Mouse (Mus musculus) monocyte, adult 5-6 weeks (primary cell): ENCODE measurements around the gene Eogt. TPM values are rescaled to one million over a fixed set of nuclear protein-coding genes. Genes with fewer than 3 reads are reported as not detected.

Experiments used
- ATAC-seq: fragments of 153-309, 156-312 bp; replicated peaks from 2 replicates; pipeline ENCODE4 v1.8.0; 2017; ENCODE audit warnings: mild to moderate bottlenecking; ENCODE audit not compliant: low TSS enrichment, insufficient number of reproducible peaks, severe bottlenecking, poor library complexity, low FRiP score
- total RNA-seq: library from RNA; stranded (forward); fragments of 200-1000, 200-491, 200-594 nt; gene quantifications from 3 replicates; pipeline ENCODE4 v1.2.3, GENCODE M21; 2017

Gene Eogt
- total RNA-seq, 1 experiment from 2014 or later, result 3.0 TPM

DNA sequence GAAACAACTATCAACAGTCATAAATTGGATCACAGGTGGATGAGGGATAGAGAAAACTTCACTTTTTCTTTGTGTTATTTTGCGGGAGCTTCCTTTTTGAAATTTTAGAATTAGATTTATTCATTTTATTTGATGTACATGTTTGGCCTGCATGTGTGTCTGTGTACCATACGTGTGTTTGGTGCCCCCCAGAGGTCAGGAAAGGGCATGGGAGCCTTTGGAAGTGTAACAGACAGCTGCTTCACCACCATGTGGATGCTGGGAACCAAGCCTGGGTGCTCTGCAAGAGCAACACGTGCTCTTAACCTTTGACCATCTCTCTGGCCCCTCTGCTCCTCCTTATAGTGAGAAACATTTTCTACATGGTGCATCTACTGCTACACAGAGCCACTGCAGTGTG lies 34.2 kb downstream of the Eogt start:
- no peak for ATAC-seq

DNA sequence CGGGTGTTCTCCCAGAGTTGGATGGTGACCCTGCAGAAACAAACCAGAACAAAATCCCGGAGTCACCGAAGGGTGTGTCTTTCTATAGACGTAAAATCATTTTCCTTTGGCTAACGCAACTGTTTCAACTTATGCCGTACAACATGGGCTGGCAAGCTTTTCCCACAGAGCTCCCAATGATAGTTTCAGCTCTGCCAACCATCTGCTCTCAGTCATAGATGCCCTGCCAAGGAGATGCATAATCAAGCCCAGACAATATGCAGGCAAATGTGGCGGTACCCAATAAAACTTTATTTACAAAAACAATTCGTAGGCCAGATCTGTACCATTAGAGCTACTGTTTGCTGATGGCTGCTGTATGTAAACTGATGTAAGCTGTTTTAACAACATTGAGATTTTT lies 36.8 kb downstream of the Eogt start:
- ATAC-seq, result no peak

DNA sequence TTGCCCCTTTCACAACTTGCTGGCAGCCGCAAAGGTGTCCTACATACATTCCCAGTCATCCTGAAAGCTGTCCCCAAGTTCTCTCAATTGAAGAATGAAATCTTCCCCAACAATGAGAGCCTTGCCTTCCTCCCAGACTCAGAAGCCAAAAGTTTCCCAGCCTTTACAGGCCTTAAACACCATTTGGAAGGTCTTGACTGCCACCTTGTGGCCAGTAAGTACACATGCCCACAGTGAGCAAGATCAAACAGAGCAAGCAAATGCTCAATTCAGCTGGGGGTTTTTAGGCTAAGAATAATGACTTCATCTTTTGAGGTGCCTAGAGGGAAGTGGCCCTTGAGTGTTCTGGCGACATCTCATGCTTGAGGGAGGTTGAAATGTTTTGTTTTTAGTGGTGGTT lies 42.2 kb downstream of the Eogt start:
- ATAC-seq, result 0 out of 2 replicates have a peak, but pooled peaks have one; percentile 53

GRCm38 (mm10) chr6:97106106-97106505 lies 42.9 kb downstream of the Eogt start:
- no peak for ATAC-seq

DNA sequence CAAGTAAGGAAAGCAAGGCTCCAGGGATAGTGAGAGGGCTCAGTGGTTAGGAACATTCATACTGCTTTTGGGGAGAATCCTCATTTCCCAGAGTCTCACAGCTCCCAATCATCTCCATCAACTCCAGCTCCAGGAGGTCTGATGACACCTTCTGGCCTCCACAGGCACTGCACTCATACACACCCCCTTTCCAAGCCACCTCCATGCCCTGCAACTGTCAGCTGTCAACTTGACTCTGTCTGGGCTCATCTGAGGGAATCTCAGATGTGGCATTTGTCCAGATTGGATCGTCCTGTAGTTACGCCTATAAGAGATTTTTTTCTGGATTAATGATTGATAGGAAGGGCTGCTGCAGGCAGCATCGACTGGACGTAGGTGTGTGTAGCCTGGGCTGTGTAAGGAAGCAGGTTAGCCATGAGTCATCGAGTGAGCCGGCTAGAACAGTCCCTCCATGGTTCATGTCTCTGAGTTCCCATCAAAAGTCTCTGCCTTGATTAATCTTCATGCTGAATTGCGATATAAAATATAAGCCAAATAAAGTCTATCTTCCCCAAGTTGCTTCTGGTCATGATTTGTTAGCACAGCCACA lies 44.6 kb downstream of the Eogt start:
- no peak for ATAC-seq

DNA sequence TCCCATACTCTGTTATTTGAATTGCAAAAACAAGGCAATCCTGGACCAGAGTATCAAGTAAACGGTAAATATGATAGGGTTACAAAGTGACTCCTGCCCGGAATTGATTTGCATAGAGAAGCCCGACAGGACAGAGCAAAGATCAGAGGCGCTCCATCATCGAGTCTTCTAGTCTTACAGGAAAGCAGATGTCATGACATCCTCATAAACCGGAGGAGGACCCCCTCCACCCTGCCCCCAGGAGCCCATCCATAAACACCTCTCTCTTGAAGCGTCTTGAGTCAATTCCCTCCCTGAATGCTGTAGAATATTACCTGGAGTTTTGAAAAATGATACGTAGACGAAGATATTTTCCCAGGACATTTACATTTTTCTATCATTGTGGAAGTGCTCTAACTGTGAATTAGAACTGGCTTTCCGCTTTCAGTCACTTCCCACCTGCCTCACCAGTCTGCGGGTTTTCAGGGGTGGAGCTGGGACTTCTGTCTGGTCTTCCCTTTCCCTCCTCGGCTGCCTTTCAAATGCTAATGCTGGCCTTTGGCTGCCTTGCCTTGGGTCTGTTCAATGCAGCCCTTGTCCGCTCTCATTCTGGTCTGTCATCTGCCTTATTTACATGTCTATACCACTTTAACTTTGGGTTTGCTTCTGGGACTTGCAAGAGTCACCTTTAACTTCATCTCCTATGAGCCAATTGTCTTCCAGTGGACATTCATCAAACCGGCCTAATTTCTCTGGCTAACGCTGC lies 46.9 kb downstream of the Eogt start:
- no peak for ATAC-seq

GRCm38 (mm10) chr6:97101190-97101957 lies 47.6 kb downstream of the Eogt start:
- no peak for ATAC-seq

- no peak for ATAC-seq
Observed at GRCm38 (mm10) chr6:97082336-97082735, 66.6 kb downstream of the Eogt start.

DNA sequence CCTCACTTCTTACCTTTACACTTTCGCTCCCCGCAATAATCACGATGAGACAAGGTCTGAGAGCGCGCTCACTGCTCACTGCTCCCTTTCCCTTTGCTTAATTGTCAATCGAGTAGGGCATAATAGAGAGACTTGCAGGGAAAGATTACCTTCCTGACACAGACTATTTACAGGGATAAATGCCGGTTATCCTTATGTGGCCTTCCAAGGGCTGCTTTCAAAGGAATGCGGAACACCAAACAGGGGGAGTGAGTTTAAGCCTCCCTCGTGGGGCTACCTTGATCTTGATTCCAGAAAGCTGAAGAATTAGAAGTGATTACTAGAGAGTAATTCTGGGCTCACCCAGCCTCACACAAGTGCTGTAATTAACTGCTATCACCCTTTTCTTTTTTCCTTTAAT lies 69.0 kb downstream of the Eogt start:
- no peak for ATAC-seq

- ATAC-seq, result no peak
Observed at GRCm38 (mm10) chr6:97060074-97060681, 88.8 kb downstream of the Eogt start, which contains the start of gene Fam19a4. Gene Fam19a4, minus strand, starts transcription at chr6:97060413.

Other genes starting within 250 kb of the Eogt start
- gene Fam19a4, start 88.8 kb downstream of the Eogt start, total RNA-seq, result not detected in 3 replicates
- 210 to 231 TPM (median 230 TPM) in 3 replicates for gene Tmf1, start 29.9 kb upstream of the Eogt start, total RNA-seq
- gene Uba3, start 56.5 kb upstream of the Eogt start, total RNA-seq, result 97.2 to 105 TPM (median 99.9 TPM) in 3 replicates
- gene Arl6ip5, start 61.5 kb upstream of the Eogt start, total RNA-seq, result 132 to 180 TPM (median 143 TPM) in 3 replicates
- gene Lmod3, start 103.6 kb upstream of the Eogt start, total RNA-seq, result not detected in 3 replicates